Mouse (Mus musculus) common myeloid progenitor, adult 5-6 weeks (primary cell): ENCODE results near the gene Snrpf. TPM values are rescaled to one million over a fixed set of nuclear protein-coding genes. Genes with fewer than 3 reads are reported as not detected.
"Not testable (repeated sequence)": the region's sequence is repeated elsewhere in the genome, so short reads cannot be mapped to it uniquely, and the experiment has no call there.

ENCODE experiments used
- ATAC-seq: replicated peaks from 2 replicates; pipeline ENCODE4 v1.8.0; 2016; ENCODE audit warnings: low read depth, mild to moderate bottlenecking, moderate TSS enrichment, inconsistent platforms; ENCODE audit not compliant: poor library complexity, severe bottlenecking
- total RNA-seq: library from RNA; stranded (forward); fragments of 200-1000, 187-1606 nt; gene quantifications from 2 replicates; pipeline ENCODE4 v1.2.3, GENCODE M21; 2017

The Snrpf gene
- total RNA-seq, 1 experiment from 2014 or later, result 192 TPM

DNA sequence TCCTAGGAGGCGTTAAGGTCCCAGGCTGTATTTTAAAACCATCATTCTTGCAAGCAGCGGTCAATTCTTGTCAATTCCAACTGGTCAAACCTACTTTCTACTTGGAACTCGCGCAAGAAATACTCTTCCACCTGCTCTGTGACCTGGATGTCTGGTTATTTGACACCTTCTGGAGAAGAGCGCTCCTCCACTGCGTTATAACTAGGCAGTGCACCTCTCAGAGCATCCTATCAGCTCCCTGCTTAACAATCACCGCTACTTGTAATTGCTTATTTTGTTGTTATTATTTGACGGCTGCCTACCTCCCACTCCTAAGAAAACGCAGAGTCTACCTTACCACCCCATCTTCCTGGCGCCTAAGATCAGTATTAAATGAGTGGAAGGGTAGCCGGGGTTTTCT is 710 bp downstream of the Snrpf start:
- ATAC-seq, result no peak

GRCm38 (mm10) chr10:93577271-93577886 is 12.1 kb downstream of the Snrpf start:
- ATAC-seq, result peak; percentile 79

GRCm38 (mm10) chr10:93575960-93576359 is 13.5 kb downstream of the Snrpf start:
- ATAC-seq, result peak; percentile 52; the same call in 1 of the 2 replicates

GRCm38 (mm10) chr10:93574966-93575365 is 14.5 kb downstream of the Snrpf start:
- no peak for ATAC-seq

DNA sequence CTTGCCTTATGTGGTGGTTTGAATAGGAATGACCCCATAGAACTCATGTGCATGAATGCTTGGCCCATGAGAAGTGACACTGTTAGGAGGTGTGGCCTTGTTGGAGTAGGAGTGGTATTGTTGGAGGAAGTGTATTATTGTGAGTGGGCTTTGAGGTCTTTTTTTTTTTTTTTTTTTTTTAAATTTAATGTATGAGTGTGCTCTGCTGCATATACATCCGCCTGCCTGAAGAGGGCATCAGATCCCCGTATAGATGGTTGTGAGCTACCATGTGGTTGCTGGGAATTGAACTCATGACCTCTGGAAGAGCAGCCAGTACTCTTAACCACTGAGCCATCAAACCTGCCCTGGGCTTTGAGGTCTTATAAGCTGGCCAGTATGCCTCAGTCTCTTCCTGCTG is 17.3 kb downstream of the Snrpf start:
- ATAC-seq, result no peak

DNA sequence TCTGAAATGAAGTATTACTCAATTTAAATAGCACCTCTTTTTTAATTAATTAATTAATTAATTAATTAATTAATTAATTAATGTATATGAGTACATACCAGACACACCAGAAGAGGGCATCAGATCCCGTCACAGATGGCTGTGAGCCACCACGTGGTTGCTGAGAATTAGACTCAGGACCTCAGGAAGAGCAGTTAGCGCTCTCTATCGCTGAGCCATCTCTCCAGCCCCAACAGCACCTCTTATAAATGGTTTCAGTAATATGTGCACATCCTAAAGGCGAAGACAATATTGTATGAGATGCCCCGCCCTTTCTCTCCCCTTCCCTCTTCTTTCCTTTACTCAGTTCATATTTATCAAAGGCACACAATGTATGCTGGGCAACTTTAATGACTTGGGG is 20.8 kb downstream of the Snrpf start:
- ATAC-seq, result no peak

- no peak for ATAC-seq
Observed at GRCm38 (mm10) chr10:93567841-93568566, 21.5 kb downstream of the Snrpf start.

DNA sequence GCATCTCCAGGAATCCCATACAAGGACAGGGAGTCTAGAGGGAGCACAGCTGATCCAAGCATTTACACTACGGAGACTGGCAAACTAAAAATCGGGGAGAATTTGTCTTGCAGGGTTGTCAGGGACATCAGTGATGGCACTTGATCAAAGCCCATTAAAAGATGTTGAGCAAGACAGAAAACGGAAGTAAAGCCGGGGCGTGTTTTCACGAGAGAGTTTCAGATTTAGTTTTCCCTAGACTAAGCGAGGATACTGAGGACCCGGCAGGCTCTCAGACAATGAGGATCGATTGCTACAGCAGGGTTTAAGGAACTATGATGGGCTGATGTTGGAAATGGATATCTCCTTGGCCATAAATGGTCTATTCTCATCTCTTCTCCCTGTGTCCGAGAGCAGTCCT is 22.4 kb downstream of the Snrpf start:
- ATAC-seq, result no peak

DNA sequence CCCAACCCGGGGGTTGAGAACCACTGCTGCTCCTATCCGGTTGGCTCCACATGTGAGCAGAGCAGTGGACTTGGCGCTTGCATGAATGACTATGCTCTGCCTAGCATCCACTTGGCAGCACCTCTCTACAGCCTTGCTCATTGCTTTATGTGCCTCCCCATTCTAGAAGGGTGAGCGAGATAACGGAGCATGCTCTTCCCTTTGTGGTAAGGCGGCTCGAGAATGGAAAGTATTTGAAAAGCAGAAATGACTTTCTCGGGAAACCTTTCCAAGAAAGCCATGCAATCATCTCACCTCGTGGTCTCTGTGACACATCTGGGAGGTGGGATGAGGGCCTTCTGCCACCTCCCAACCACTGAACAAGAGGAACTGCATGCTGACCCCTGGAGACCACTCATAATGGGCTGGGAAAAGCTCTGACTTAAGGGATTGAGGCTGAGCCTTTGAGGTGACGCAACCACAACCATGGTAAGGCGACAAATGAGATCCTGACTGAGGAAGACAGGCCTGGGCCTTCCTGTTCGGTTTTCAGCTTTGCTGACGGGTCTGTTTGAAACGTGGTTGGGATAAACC is 24.9 kb downstream of the Snrpf start:
- ATAC-seq, result peak; percentile 85

DNA sequence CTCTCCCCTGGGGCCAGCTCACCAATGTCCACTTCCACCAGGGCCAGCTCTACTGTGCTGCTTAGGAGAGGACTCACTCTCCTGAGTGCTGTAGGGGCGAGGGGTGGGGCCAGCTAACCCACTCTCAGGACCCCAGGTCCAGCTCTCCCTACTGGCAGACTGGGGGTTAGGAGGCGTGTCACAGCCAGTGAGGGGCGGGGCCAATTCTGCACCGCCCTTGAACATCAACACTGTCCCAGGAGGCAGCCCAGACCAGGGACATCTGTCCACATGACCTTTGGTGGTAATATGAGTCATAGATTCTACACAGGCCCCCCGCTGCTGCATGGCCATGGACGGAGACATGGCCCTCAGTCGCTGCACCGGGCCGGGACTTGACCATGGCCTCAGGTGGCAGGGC is 29.7 kb downstream of the Snrpf start:
- ATAC-seq, result no peak

- not testable (repeated sequence) for ATAC-seq
Observed at GRCm38 (mm10) chr10:93557971-93558370, 31.5 kb downstream of the Snrpf start.

DNA sequence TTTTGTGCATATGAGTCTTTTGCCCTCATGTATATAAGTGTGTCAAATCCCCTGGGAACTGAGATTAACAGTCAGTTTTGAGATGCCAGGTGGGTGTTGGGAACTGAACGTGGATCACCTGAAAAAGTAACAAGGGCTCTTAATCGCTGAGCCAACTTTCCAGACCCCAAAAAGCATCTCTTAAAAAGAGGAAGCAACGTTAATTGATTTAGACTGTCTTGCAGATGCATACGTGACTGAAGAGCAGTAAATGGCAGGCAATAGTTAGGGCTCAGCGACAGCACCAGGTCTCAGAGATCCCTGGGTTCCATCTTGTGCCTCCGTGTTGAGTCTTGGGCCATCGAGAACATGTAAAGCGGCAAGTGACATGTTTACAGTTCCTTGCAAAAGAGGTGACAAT is 36.9 kb downstream of the Snrpf start:
- no peak for ATAC-seq

GRCm38 (mm10) chr10:93549821-93550220 is 39.7 kb downstream of the Snrpf start:
- no peak for ATAC-seq

GRCm38 (mm10) chr10:93548991-93549390 is 40.5 kb downstream of the Snrpf start:
- ATAC-seq, result peak; percentile 99

GRCm38 (mm10) chr10:93547741-93548270 is 41.7 kb downstream of the Snrpf start:
- ATAC-seq, result no peak

DNA sequence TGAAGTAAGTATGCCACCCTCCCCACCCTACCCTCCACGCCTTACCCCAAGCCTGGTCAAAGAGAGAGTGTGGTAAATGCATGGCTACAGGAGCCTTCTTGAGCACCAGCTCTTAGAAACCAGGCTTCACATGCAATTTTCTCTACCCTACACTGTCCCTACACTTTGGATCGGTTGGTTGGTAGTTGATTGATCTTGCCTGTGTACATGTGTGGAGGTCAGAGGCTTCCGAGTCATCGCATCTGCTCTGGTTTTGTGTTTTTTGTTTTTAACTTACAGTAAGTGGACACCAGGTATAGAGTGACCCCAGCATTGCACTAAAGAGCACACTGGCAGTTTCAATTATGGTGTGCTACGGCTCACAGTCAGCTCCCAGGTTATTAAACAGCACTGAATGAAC is 45.3 kb downstream of the Snrpf start:
- ATAC-seq, result no peak

- no peak for ATAC-seq
Observed at GRCm38 (mm10) chr10:93543176-93543575, 46.3 kb downstream of the Snrpf start.

DNA sequence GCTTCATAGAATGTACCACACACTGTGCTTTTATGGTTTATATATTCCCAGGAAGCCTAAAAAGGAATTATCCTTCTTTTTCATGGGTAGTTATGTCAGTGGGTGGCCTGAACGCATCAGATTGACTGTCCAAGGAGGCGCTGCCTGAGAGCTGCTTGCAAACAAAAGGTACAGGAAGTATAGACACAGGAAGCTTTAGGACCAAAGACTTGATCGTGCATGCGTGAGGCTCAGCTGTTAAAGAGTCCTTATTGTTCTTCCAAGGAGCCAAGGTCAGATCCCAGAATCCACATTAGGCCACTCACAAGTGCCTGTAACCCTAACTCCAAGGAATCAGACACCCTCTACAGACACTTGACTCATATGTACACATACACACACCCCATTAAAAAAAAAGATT is 47.1 kb downstream of the Snrpf start:
- ATAC-seq, result no peak

DNA sequence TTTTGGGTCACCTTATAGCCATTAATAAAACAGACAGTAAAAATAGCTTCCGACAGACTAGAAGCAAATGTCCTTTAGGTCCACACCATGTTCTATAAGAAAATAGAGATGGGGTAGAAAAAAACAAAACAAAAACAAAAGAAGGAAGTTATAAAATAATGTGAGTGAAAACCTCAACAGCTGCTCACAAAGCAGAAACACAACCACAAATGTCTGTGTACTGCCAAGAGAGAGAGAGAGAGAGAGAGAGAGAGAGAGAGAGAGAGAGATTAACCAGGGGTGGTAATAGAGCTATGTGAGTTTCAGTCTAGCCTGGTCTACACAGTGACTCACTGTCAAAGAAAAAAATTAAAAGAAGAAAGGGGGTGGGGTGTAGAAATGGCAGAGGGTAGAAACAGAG is 47.9 kb downstream of the Snrpf start:
- ATAC-seq, result peak; percentile 45

DNA sequence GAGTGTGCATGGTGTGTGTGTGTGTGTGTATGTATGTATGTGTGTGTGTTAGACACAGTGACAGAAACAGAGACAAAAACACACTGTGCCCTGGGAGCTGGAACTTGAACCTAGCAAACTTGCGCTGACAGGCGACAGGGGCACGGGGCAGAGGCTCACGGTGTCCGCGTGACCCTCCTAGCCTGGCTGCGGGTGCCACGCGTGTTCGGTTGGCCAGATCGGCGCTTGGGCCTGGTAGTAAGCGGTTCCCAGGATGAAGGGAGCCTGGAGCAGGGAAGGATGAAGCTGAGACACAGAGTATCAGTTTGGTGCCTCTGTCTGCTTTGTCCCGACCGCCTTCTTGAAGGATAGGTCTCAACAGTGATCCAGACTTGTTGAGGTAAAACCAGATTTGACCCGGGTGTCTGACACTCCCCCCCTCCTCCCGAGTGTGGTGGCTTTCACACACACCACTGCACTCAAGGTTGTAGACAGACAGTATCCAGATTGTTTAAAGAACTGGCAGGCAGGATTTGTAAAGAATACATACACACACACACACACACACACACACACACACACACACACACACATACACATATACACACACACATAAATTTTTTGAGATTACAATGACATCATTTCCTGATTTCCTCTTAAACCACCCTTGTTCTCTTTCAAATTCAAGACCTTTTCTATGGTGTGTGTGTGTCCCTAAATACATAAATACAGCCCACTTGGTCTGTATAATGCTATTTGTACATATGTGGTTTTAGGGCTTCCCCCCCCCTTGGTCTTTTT is 48.9 kb downstream of the Snrpf start, which contains the start of gene Ccdc38:
Gene Ccdc38 (plus strand): TSS at position 202 of the 780 bp plus-strand sequence.
- ATAC-seq, result peak; percentile 13; the same call in 1 of the 2 replicates
